20 mouse cellular contexts compared by ENCODE assay signal in genomic region chr2:6850102-6850644, GRCm38 (mm10).
DNase-seq lines count a peak whose midpoint lies in the region; ATAC-seq and TF ChIP-seq lines count a peak whose summit lies in the region.
"Had no signal": no experiment of that assay in that cellular context is flagged by ENCODE, and none has a peak within 500 bp of the region (broad histone marks: within the 10 kb centered on the region; RNA-seq: fewer than 3 reads in every experiment).

No protein-coding gene starts in this region.

- H3K4me3 ChIP-seq in forebrain, embryonic 14.5 days (ENCODE audit: low read depth, low read length), result no peak overlapping the region
- no peak overlapping the region for H3K4me3 ChIP-seq in forebrain, postnatal 0 days (ENCODE audit: low read depth, low read length)
- no peak overlapping the region for H3K4me3 ChIP-seq in midbrain, embryonic 12.5 days
- H3K4me3 ChIP-seq in midbrain, embryonic 16.5 days (ENCODE audit: low read depth, low read length), result no peak overlapping the region
- no peak overlapping the region for H3K4me3 ChIP-seq in midbrain, embryonic 14.5 days (replicated peaks; ENCODE audit: low read depth, low read length)
- H3K4me3 ChIP-seq in kidney, embryonic 14.5 days (ENCODE audit: low read length), result no peak overlapping the region
- H3K4me3 ChIP-seq: embryonic facial prominence, embryonic 15.5 days; heart, embryonic 12.5 days; liver, embryonic 12.5 days had no signal

- no peak overlapping the region for H3K4me2 ChIP-seq in forebrain, embryonic 14.5 days (ENCODE audit: low read length)
- no peak overlapping the region for H3K4me2 ChIP-seq in forebrain, postnatal 0 days (ENCODE audit: low read depth)
- no peak overlapping the region for H3K4me2 ChIP-seq in midbrain, embryonic 12.5 days (replicated peaks)
- no peak overlapping the region for H3K4me2 ChIP-seq in midbrain, embryonic 16.5 days (ENCODE audit: low read length)
- H3K4me2 ChIP-seq in midbrain, embryonic 14.5 days (ENCODE audit: low read length), result no peak overlapping the region
- no peak overlapping the region for H3K4me2 ChIP-seq in kidney, embryonic 14.5 days (replicated peaks; ENCODE audit: low read depth, low read length)
- H3K4me2 ChIP-seq: embryonic facial prominence, embryonic 15.5 days; heart, embryonic 12.5 days; liver, embryonic 12.5 days had no signal

- 23% methylated on average over 2 of the region's 2 CpGs for WGBS in forebrain, embryonic 14.5 days
- 26% methylated on average over 2 of the region's 2 CpGs for WGBS in forebrain, postnatal 0 days
- WGBS in midbrain, embryonic 12.5 days, result 24% methylated on average over 2 of the region's 2 CpGs
- 35% methylated on average over 2 of the region's 2 CpGs for WGBS in midbrain, embryonic 16.5 days
- WGBS in midbrain, embryonic 14.5 days, result 21% methylated on average over 2 of the region's 2 CpGs
- 38% methylated on average over 2 of the region's 2 CpGs for WGBS in kidney, embryonic 14.5 days

- no peak overlapping the region for H3K27ac ChIP-seq in forebrain, embryonic 14.5 days (ENCODE audit: low read depth, low read length)
- H3K27ac ChIP-seq in forebrain, postnatal 0 days (ENCODE audit: low read depth, low read length), result no peak overlapping the region
- H3K27ac ChIP-seq in midbrain, embryonic 12.5 days (replicated peaks), result no peak overlapping the region; the same call in 1 of the 2 replicates
- no peak overlapping the region for H3K27ac ChIP-seq in midbrain, embryonic 16.5 days (ENCODE audit: low read length)
- H3K27ac ChIP-seq in midbrain, embryonic 14.5 days (replicated peaks; ENCODE audit: low read depth, low read length), result 0 out of 2 replicates have a peak overlapping the region, but pooled peaks have one; percentile 45
- H3K27ac ChIP-seq in kidney, embryonic 14.5 days (ENCODE audit: low read depth, low read length), result no peak overlapping the region
- H3K27ac ChIP-seq: embryonic facial prominence, embryonic 15.5 days; liver, embryonic 12.5 days had no signal

- H3K27me3 ChIP-seq in forebrain, embryonic 14.5 days (replicated peaks; ENCODE audit: control insufficient read depth, insufficient read depth, low read length), result no peaks in the 10 kb centered on the region
- H3K27me3 ChIP-seq in forebrain, postnatal 0 days (ENCODE audit: insufficient read depth, low read length), result no peaks in the 10 kb centered on the region
- H3K27me3 ChIP-seq in midbrain, embryonic 12.5 days, result no peaks in the 10 kb centered on the region
- no peaks in the 10 kb centered on the region for H3K27me3 ChIP-seq in midbrain, embryonic 16.5 days (ENCODE audit: control insufficient read depth, insufficient read depth, low read depth, low read length)
- no peaks in the 10 kb centered on the region for H3K27me3 ChIP-seq in midbrain, embryonic 14.5 days (ENCODE audit: control insufficient read depth, insufficient read depth, low read length)
- no peaks in the 10 kb centered on the region for H3K27me3 ChIP-seq in kidney, embryonic 14.5 days (ENCODE audit: control insufficient read depth, insufficient read depth, low read length)
- H3K27me3 ChIP-seq: CH12.LX; embryonic facial prominence, embryonic 15.5 days; heart, embryonic 12.5 days; liver, embryonic 12.5 days had no signal

- no peaks in the 10 kb centered on the region for H3K36me3 ChIP-seq in forebrain, embryonic 14.5 days (ENCODE audit: control insufficient read depth, insufficient read depth, low read length)
- peaks cover 2% of the 10 kb centered on the region; the same call in 1 of the 2 replicates for H3K36me3 ChIP-seq in forebrain, postnatal 0 days (ENCODE audit: insufficient read depth)
- H3K36me3 ChIP-seq in midbrain, embryonic 12.5 days, result no peaks in the 10 kb centered on the region
- no peaks in the 10 kb centered on the region for H3K36me3 ChIP-seq in midbrain, embryonic 16.5 days (ENCODE audit: control insufficient read depth, insufficient read depth, low read length)
- H3K36me3 ChIP-seq in midbrain, embryonic 14.5 days (ENCODE audit: control insufficient read depth, insufficient read depth, low read length), result no peaks in the 10 kb centered on the region
- H3K36me3 ChIP-seq in kidney, embryonic 14.5 days (ENCODE audit: control insufficient read depth, insufficient read depth, low read length), result no peaks in the 10 kb centered on the region
- H3K36me3 ChIP-seq: embryonic facial prominence, embryonic 15.5 days; heart, embryonic 12.5 days; liver, embryonic 12.5 days had no signal

- no peak for TF ChIP-seq CTCF in forebrain, postnatal 0 days (IDR thresholded peaks at IDR 0.05; ENCODE audit: low read depth)

- peak; percentile 47; the same call in 1 of the 2 replicates for ATAC-seq in forebrain, embryonic 14.5 days
- no peak for ATAC-seq in forebrain, postnatal 0 days
- peak; percentile 75 for ATAC-seq in midbrain, embryonic 12.5 days (ENCODE audit: low FRiP score, low read depth)
- no peak for ATAC-seq in midbrain, embryonic 16.5 days
- no peak for ATAC-seq in midbrain, embryonic 14.5 days (ENCODE audit: low FRiP score, low TSS enrichment)
- ATAC-seq in kidney, embryonic 14.5 days (ENCODE audit: low FRiP score, low TSS enrichment), result no peak
- ATAC-seq: liver, embryonic 12.5 days had no signal

- no peak for DNase-seq in forebrain, embryonic 14.5 days (ENCODE audit: low spot score)
- DNase-seq in forebrain, postnatal 0 days, result no peak
- no peak for DNase-seq in midbrain, embryonic 14.5 days
- DNase-seq in heart, adult 8-10 months (ENCODE audit: low spot score), result no peak
- DNase-seq: adrenal gland, postnatal 14 days; cerebellum, adult 11 months; cerebellum, postnatal 14 days; heart, postnatal 14 days; kidney, adult 18-20 months; kidney, postnatal 10 days; left cerebral cortex, postnatal 4 days; lung, adult 2 months; thymus, postnatal 36 days had no signal

- H3K9ac ChIP-seq in forebrain, embryonic 14.5 days (ENCODE audit: low read length), result no peak overlapping the region
- H3K9ac ChIP-seq in forebrain, postnatal 0 days, result no peak overlapping the region
- no peak overlapping the region for H3K9ac ChIP-seq in midbrain, embryonic 12.5 days (replicated peaks)
- no peak overlapping the region for H3K9ac ChIP-seq in midbrain, embryonic 16.5 days (ENCODE audit: low read depth, low read length)
- H3K9ac ChIP-seq in midbrain, embryonic 14.5 days (replicated peaks; ENCODE audit: low read length), result no peak overlapping the region
- H3K9ac ChIP-seq in kidney, embryonic 14.5 days (ENCODE audit: low read depth, low read length), result no peak overlapping the region
- H3K9ac ChIP-seq: embryonic facial prominence, embryonic 15.5 days; heart, embryonic 12.5 days; liver, embryonic 12.5 days had no signal

- H3K4me1 ChIP-seq in forebrain, embryonic 14.5 days (ENCODE audit: control insufficient read depth, insufficient read depth, low read length), result peaks cover 8% of the 10 kb centered on the region
- H3K4me1 ChIP-seq in forebrain, postnatal 0 days (ENCODE audit: insufficient read depth), result no peaks in the 10 kb centered on the region
- no peaks in the 10 kb centered on the region for H3K4me1 ChIP-seq in midbrain, embryonic 12.5 days
- H3K4me1 ChIP-seq in midbrain, embryonic 16.5 days (ENCODE audit: control insufficient read depth, insufficient read depth, low read length), result peaks cover 5% of the 10 kb centered on the region
- 0 out of 2 replicates have a peak, but pooled peaks cover 4% of the 10 kb centered on the region for H3K4me1 ChIP-seq in midbrain, embryonic 14.5 days (ENCODE audit: control insufficient read depth, insufficient read depth, low read length)
- H3K4me1 ChIP-seq in kidney, embryonic 14.5 days (ENCODE audit: control insufficient read depth, insufficient read depth, low read length), result no peaks in the 10 kb centered on the region
- H3K4me1 ChIP-seq: embryonic facial prominence, embryonic 15.5 days; liver, embryonic 12.5 days had no signal

- H3K9me3 ChIP-seq in forebrain, embryonic 14.5 days (replicated peaks; ENCODE audit: control insufficient read depth, low read length), result no peaks in the 10 kb centered on the region
- no peaks in the 10 kb centered on the region for H3K9me3 ChIP-seq in forebrain, postnatal 0 days (ENCODE audit: low read length)
- no peaks in the 10 kb centered on the region for H3K9me3 ChIP-seq in midbrain, embryonic 12.5 days
- H3K9me3 ChIP-seq in midbrain, embryonic 16.5 days (replicated peaks; ENCODE audit: control insufficient read depth, low read length, poor library complexity, severe bottlenecking), result no peaks in the 10 kb centered on the region
- no peaks in the 10 kb centered on the region for H3K9me3 ChIP-seq in midbrain, embryonic 14.5 days (ENCODE audit: control insufficient read depth, low read length)
- no peaks in the 10 kb centered on the region for H3K9me3 ChIP-seq in kidney, embryonic 14.5 days (ENCODE audit: control insufficient read depth, low read length)
- H3K9me3 ChIP-seq: embryonic facial prominence, embryonic 15.5 days; heart, embryonic 12.5 days; liver, embryonic 12.5 days had no signal

Comparison
In these comparisons a context has a peak if more than half of its experiments do, and no peak if none do; other contexts are left out.
1. ATAC-seq: peak in forebrain, embryonic 14.5 days (single experiment) and midbrain, embryonic 12.5 days (single experiment); none in forebrain, postnatal 0 days (single experiment), midbrain, embryonic 16.5 days (single experiment), midbrain, embryonic 14.5 days (single experiment) and kidney, embryonic 14.5 days (single experiment).